Mouse (Mus musculus) cerebellum, postnatal 36 days (tissue): ENCODE data around the gene Tgfbr2.

Experiments
- DNase-seq, 2 experiments: peaks; one replicate each; pipeline ENCODE4 v3.0.0; 2021 to 2022; ENCODE audit warnings: mixed read lengths in 2 of 2

Gene Tgfbr2

GRCm38 (mm10) chr9:116192826-116193534 lies 17.8 kb upstream of the Tgfbr2 start:
- no peak for DNase-seq

GRCm38 (mm10) chr9:116192253-116192652 lies 17.1 kb upstream of the Tgfbr2 start:
- DNase-seq, result no peak

GRCm38 (mm10) chr9:116189831-116190230 lies 14.7 kb upstream of the Tgfbr2 start:
- DNase-seq, result no peak

DNA sequence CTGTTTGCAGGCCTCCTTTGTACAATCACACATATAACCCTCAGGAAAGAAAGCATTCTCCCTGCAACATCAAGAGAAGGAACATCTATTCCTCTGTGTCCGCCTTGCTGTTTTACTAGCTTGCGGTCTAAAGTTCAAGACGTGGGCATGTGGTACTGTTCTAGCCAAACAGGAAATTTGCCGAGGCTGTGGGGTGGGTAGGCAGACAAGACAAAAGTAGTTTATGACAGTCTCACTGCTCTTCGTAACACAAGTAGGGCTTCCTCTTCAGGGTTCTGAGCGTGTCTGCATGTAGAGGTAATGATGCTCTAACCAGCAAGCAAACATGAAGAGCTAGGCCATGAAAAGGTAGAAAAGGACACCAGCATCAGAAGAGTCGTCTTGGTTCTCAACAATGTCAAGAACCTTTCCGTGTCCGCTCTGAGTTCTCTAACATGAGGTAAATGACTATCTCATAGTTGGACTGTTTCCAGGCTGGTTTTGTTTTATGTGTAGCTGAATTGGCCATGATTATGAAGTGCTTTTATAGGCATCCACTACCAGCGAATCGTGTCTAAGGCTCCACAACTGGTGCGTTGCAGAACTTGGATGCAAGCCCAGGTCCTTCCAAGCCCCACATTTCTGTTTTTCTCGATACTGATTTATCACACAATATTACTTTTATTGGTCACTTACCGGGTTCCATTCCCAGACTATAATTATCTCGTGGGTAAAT lies 13.9 kb upstream of the Tgfbr2 start:
- DNase-seq, result no peak

- DNase-seq, result no peak
Measured at GRCm38 (mm10) chr9:116187181-116187731, 12.1 kb upstream of the Tgfbr2 start.

- no peak for DNase-seq
Measured at GRCm38 (mm10) chr9:116184903-116185302, 9.7 kb upstream of the Tgfbr2 start.

GRCm38 (mm10) chr9:116183035-116183434 lies 7.9 kb upstream of the Tgfbr2 start:
- DNase-seq, result no peak

GRCm38 (mm10) chr9:116181608-116182007 lies 6.4 kb upstream of the Tgfbr2 start:
- DNase-seq, result no peak

DNA sequence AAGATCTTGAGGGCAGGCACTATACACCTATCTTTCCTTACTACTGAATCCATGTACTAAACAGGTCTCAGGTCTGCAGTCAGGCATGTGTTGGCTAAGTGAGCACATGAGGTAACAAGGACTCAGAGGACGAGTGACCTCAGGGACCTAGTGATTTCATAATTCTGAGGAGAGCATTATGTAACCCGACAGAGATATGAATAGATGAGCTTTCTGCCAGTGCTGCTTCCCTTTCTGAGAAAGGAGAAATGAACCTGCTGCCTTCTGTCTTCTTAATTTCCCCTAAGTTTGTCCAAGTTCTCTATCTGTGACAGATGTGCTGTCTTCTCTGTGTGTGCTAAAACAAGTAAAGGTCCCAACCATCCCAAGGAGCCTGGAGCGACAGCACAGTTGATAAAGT lies 3.0 kb upstream of the Tgfbr2 start:
- no peak for DNase-seq

GRCm38 (mm10) chr9:116177108-116177507 lies 1.9 kb upstream of the Tgfbr2 start:
- no peak for DNase-seq

DNA sequence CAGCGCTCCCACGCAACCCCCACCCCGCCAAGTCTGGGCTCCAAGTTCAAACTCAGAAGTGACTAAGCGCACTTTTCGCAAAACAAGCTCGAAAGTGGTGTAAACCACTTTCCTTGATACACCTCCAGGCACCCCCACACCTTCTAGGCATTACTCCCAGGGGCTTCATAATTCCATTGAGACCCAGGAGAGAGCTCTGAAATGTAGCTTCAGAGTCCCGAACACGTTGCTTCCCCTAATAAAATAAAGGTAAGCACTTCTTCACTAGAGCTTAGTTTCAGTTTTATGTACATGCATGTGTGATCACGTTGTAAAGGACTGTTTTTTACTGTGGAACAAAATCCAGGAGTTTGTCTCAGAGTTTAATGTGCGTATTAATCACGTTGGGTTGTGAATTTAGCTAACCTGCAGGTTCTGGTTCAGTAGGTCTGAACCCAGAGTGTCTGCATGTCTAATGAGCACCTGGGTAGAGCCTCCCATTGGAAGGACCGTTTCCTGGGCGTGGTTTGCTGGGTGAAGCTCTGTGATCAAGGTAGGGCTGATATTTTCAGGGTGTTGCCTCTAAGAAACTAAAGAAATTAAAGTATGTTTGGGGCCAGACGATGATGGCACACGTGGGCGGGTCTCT lies 442 bp upstream of the Tgfbr2 start:
- DNase-seq, result no peak

- DNase-seq, result no peak
Measured at GRCm38 (mm10) chr9:116173473-116174170, 1.5 kb downstream of the Tgfbr2 start.

GRCm38 (mm10) chr9:116173059-116173458 lies 2.1 kb downstream of the Tgfbr2 start:
- no peak for DNase-seq

GRCm38 (mm10) chr9:116169067-116169466 lies 6.1 kb downstream of the Tgfbr2 start:
- DNase-seq, result no peak

- no peak for DNase-seq
Measured at GRCm38 (mm10) chr9:116167304-116167880, 7.8 kb downstream of the Tgfbr2 start.

GRCm38 (mm10) chr9:116166363-116166762 lies 8.8 kb downstream of the Tgfbr2 start:
- DNase-seq, result no peak

DNA sequence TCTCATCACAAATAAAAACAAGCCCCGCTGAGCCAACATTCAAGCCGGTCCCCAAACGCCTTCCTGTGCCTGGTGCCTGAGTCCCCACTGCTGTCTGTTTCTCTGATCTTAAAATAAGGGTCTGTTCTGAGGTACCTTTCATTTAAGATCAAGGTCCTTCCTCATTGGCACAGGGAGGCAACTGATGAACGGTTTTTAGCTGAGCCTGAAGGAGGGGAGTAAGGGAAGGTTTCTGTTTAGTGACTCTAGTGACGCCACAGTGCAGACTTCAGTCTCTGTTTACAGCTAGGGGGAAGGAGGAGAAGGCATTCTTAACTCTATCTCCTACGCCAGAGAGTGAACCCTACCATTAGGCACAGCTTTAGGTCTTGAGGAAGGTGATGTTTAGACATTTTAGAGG lies 11.3 kb downstream of the Tgfbr2 start:
- DNase-seq, result no peak

DNA sequence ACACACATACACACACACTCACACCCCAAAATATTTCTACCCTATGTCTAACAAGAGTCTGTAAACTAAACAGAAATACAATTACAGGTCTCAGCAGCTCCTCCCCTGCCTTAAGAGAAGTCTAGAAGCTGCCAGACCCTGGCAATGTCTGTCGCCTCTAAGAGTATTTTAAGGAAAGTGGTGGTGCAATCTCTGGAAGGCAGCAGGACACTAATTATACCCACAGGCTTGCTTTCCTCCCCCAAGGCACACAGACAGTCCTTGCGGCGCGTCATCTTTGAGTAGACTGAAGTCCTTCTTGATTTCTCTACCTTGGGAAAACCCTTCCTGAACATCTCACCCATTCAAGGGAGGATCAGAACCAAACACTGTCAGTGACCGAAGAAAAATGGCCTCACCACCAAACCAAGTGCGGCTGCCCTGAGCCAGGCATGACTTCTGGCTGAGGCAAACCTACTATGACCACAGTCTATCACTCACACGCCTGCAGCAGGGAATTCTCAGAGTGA lies 12.2 kb downstream of the Tgfbr2 start:
- no peak for DNase-seq

GRCm38 (mm10) chr9:116160860-116161259 lies 14.3 kb downstream of the Tgfbr2 start:
- no peak for DNase-seq

DNA sequence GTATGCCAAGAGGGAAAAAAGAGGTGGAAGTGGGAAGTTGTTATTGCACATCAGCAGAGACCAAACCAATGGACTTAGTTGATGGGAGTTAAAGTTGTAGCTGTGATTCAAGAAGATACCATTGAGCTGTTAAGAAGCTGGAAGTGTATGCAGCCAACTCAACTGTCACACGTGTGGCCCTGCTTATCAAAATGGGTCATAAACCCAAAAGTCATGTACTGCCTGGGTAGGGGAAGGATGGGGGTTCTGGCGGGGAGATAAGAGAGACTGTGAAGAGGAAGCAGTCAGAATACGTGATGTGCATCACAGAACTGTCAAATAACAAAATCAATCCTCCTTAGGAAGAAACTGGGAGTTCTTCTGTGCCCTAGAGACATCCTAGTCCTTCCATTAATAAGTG lies 15.1 kb downstream of the Tgfbr2 start:
- no peak for DNase-seq

GRCm38 (mm10) chr9:116156501-116156900 lies 18.7 kb downstream of the Tgfbr2 start:
- no peak for DNase-seq

DNA sequence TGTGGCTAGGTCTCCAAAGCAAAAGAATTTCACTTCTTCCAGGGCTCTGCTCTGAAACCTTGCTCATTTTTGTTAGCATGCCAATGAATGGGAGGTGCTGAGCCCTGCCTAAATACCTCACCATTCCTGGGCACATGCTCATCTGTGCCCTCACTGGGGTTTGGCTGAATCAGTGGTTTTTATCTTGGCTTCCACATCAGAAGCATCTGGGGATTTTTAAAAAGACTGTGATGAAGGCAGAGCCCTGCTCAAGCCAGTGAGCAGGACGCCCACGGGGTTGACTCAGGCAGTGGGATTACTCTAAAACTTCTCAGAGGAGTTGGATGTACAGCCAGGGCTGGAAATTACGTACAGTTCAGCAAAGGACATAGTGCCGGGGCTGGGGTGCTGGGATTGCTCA lies 22.3 kb downstream of the Tgfbr2 start:
- no peak for DNase-seq
